Mouse (Mus musculus) heart, embryonic 14.5 days (tissue): ENCODE data around the gene Des. TPM values are rescaled to one million over a fixed set of nuclear protein-coding genes. Genes with fewer than 3 reads are reported as not detected.

Experiments used
- ATAC-seq: fragments of 200-750 bp; cut with Nextera tagmentation; 2 replicates; pipeline ENCODE4 v1.8.0; 2017; ENCODE audit warnings: low read depth, moderate TSS enrichment; ENCODE audit not compliant: insufficient number of reproducible peaks, insufficient read depth, low FRiP score
- H3K27ac ChIP-seq, 2 experiments: fragments of 200-500 bp in 1 of 2; fragments of 300-500 bp in 1 of 2; sonication (generic) in 1 of 2; replicated peaks in 1 of 2; 2 replicates each; pipeline ENCODE4 v1.5.1; 2012 to 2014; ENCODE audit warnings: low read depth in 2 of 2, low read length in 2 of 2, control low read depth in 1 of 2, mild to moderate bottlenecking in 1 of 2, mixed read lengths in 1 of 2; ENCODE audit not compliant: control insufficient read depth in 1 of 2, insufficient read depth in 1 of 2
- H3K27me3 ChIP-seq: fragments of 300-500 bp; sonication (generic); 2 replicates; pipeline ENCODE4 v1.6.1; 2014; ENCODE audit warnings: mild to moderate bottlenecking, low read length, control low read depth; ENCODE audit not compliant: control insufficient read depth, insufficient read depth
- H3K36me3 ChIP-seq: fragments of 300-500 bp; sonication (generic); 2 replicates; pipeline ENCODE4 v1.6.1; 2014; ENCODE audit warnings: mild to moderate bottlenecking, control low read depth, low read length, mixed read lengths; ENCODE audit not compliant: control insufficient read depth, insufficient read depth
- H3K4me1 ChIP-seq, 2 experiments: fragments of 200-500 bp in 1 of 2; fragments of 300-500 bp in 1 of 2; sonication (generic) in 1 of 2; 2 replicates each; pipeline ENCODE4 v1.6.1; 2012 to 2014; ENCODE audit warnings: low read length in 2 of 2, control low read depth in 1 of 2, mixed read lengths in 1 of 2; ENCODE audit not compliant: control insufficient read depth in 2 of 2, insufficient read depth in 2 of 2
- H3K4me2 ChIP-seq: fragments of 300-500 bp; sonication (generic); 2 replicates; pipeline ENCODE4 v1.6.1; 2014; ENCODE audit warnings: mild to moderate bottlenecking, low read length
- H3K4me3 ChIP-seq, 2 experiments: fragments of 200-500 bp in 1 of 2; fragments of 300-500 bp in 1 of 2; sonication (generic) in 1 of 2; 2 replicates each; pipeline ENCODE4 v1.5.1; 2012 to 2014; ENCODE audit warnings: low read length in 2 of 2, mild to moderate bottlenecking in 2 of 2, control low read depth in 1 of 2, low read depth in 1 of 2, moderate library complexity in 1 of 2; ENCODE audit not compliant: control insufficient read depth in 1 of 2, insufficient read depth in 1 of 2
- H3K9ac ChIP-seq: fragments of 300-500 bp; sonication (generic); 2 replicates; pipeline ENCODE4 v1.6.1; 2014; ENCODE audit warnings: mild to moderate bottlenecking, low read length
- H3K9me3 ChIP-seq: fragments of 300-500 bp; sonication (generic); 2 replicates; pipeline ENCODE4 v1.6.1; 2016; ENCODE audit warnings: low read length, control low read depth; ENCODE audit not compliant: control insufficient read depth
- WGBS: fragments of 180-500 bp; shearing (Covaris S2); extraction: QIAGEN DNeasy Blood & Tissue Kit; methylation state at CpG from one replicate; pipeline ENCODE4 v1.1.7; 2014; 5-methylcytosine and 5-hydroxymethylcytosine counted together
- polyA plus RNA-seq: library from polyadenylated mRNA; unstranded; fragments of >200 nt; fragmentation: Nextera tagmentation; extraction: Ambion mirVana; gene quantifications from 2 replicates; pipeline ENCODE4 v1.2.1, GENCODE M21; 2014

Gene Des
- polyA plus RNA-seq, 1 experiment from 2014 or later, result 377 TPM

DNA sequence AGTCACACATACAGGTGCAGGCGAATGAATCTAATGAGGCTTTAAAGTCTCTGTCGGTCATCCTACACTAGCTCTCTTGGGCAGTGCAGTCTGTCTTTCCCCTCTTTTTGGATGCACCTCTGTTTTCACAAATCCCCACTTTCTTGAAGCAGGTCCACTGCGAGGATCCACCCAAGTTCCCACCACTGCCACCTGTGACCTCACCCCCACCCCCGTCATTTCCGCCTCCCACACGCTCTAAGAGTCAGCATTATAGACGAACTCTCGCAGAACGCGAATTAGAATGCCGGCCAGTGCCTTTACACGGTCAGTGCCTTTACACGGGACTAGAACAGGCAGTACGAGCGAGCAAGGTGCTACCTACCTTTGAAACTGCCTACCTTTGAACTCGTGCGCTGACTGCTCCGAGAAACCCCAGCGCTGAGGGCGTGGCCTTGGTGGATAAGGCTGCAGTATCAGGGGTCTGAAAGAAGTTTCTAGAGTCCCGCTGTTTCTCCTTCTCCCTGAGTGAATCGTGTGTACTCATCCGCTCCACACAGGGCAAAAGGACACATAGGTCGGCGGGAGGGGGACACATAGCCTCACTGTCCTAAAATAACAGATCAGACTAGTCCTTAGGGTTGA, 9.3 kb downstream of the Des start:
- ATAC-seq, result no peak
- Histone ChIP-seq H3K9me3 (no peaks in the 10 kb centered on the region), H3K27me3 (no peaks in the 10 kb centered on the region), H3K4me1 (peaks cover 18 to 29% of the 10 kb centered on the region in 2 experiments), H3K4me2 (peak overlapping the region; percentile 47), H3K27ac (peak overlapping the region; percentile 63 to 77), H3K36me3 (peaks cover 35% of the 10 kb centered on the region), H3K9ac (peak overlapping the region; percentile 57), H3K4me3 (peak overlapping the region in 1 of 2 experiments; percentile 0; a peak in 1 of 4 replicates)
- 28% methylated on average over 25 of the region's 25 CpGs for WGBS

DNA sequence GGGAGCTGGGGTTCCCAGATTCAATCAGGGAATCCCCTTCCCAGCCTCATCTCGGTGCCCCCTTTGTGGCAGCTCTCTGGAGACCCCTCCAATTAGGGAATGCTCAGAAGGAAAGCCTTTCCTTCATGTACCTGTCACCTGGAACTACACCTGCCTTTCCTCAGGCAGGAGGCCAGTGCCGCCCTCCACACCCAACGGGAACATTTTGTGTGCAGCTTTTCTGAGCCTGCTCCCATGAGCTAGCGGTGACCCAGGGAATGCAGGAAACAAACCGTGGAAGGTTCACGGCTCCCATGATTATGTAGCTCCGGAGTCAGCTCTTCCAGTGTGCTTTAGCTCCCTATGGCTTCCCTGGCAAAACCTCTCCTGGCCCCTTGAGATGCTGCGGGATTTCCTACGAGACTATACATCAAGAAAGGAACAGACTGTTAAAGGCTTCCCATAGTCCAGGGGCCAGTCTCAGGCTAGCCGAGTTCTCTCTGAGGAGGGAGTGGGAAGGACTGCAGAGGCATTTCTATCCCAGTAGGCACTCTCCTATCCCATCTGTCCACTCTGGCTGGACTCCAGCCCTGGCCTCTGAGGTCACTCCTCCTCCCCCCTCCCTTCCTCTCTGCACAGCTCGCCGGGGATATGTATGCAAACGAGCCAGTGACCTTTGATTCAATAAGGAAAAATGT, 10.0 kb downstream of the Des start:
- Histone ChIP-seq H3K4me3 (no peak overlapping the region), H3K27ac (peak overlapping the region; percentile 63 to 77), H3K4me2 (peak overlapping the region; percentile 47), H3K9ac (peak overlapping the region; percentile 57), H3K27me3 (no peaks in the 10 kb centered on the region), H3K36me3 (peaks cover 28% of the 10 kb centered on the region), H3K9me3 (no peaks in the 10 kb centered on the region), H3K4me1 (peaks cover 22 to 31% of the 10 kb centered on the region in 2 experiments)
- WGBS, result 26% methylated on average over 13 of the region's 13 CpGs
- 0 out of 2 replicates have a peak, but pooled peaks have one; percentile 16 for ATAC-seq

DNA sequence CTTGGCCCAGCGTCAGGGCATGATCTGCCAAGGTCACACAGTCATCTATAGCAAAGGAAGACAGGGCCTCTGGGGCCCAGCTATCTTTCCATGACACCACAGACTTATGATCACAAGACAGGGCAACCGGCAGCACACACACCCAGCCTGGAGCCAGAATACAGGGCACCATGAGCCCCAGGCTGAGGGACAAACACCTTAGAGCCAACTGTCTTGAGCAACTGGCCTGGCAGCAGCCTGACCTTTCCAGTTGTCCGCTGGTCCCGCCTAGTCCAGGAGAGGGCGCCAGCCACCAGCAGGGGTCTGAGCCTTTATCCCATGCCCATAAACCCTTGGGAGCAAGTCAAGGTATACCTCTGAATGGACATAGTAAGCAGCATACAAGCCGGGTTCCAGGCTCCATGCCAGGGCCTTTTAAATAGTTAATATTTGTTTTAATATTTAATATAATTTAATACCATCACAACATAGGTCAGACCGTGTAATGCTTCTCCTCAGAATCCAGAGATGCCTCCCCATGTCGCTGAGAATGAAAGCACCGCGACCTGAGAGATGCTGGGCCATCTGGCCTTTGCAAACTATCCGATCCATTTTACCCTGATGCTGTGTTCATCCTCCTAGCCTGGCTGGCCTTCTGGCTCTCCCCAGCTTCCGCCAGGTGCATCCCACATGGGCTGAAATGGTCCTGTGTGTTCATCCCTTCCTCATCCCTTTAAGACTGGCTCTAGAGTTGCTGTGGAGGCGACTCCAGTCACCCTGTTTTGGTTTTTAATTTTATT, 11.4 kb downstream of the Des start:
- peak overlapping the region; percentile 77 to 85 for H3K27ac ChIP-seq
- no peaks in the 10 kb centered on the region for H3K9me3 ChIP-seq
- peaks cover 16% of the 10 kb centered on the region for H3K36me3 ChIP-seq
- H3K4me1 ChIP-seq, result peaks cover 28 to 45% of the 10 kb centered on the region in 2 experiments
- 53% methylated on average over 13 of the region's 13 CpGs for WGBS
- H3K4me3 ChIP-seq, result no peak overlapping the region
- no peak for ATAC-seq
- H3K27me3 ChIP-seq, result peaks cover 3% of the 10 kb centered on the region; the same call in 1 of the 2 replicates
- no peak overlapping the region for H3K4me2 ChIP-seq
- peak overlapping the region; percentile 42; the same call in 1 of the 2 replicates for H3K9ac ChIP-seq

DNA sequence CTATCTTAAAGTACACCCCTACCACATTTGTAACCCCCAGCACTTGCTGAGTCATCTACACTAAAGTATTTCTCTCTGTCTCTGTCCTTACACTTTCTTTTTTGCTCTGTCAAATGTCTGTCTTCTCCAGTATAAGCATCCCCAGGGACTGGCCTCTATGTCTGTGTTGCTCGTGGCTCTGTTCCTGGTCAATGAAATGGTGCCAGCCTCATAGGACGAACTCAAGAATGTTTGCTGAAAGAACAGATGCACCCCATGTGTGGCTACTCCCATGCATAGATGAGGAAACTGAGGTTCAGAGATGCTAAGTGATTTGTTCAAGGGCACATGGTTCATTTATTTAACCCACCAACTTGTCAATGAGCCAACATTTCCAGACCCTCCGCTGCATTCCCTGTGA, 12.3 kb downstream of the Des start:
- ATAC-seq, result no peak
- Histone ChIP-seq H3K27ac (no peak overlapping the region), H3K4me1 (peaks cover 30 to 47% of the 10 kb centered on the region in 2 experiments), H3K4me2 (no peak overlapping the region), H3K36me3 (peaks cover 7% of the 10 kb centered on the region; the same call in 1 of the 2 replicates), H3K27me3 (peaks cover 3% of the 10 kb centered on the region; the same call in 1 of the 2 replicates), H3K9ac (no peak overlapping the region), H3K9me3 (no peaks in the 10 kb centered on the region), H3K4me3 (no peak overlapping the region)
- 80% methylated on average over 3 of the region's 3 CpGs for WGBS

DNA sequence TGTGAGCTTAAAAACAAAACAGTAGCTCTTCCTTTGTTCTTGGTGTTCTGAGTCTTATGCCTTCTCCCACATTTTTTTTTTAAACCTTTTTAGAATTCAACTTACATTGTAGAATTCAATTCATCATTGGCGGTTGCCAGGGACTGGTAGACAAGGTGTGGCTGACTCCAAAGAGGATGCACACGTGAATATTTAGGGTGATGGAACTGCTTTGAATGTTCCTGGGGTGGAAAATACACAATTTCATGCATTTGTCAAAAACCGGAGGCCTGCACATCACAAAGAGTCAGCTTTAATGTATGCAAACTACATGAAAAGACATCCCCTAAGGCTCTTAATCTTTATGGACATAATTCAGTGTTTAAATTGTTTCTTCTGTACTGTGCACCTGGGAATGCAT, 13.1 kb downstream of the Des start:
- Histone ChIP-seq H3K4me1 (peaks cover 32 to 47% of the 10 kb centered on the region in 2 experiments), H3K4me2 (no peak overlapping the region), H3K9ac (no peak overlapping the region), H3K36me3 (no peaks in the 10 kb centered on the region), H3K27me3 (peaks cover 3% of the 10 kb centered on the region; the same call in 1 of the 2 replicates), H3K27ac (no peak overlapping the region), H3K9me3 (no peaks in the 10 kb centered on the region), H3K4me3 (no peak overlapping the region)
- no peak for ATAC-seq
- WGBS, result 89% methylated on average over 3 of the region's 3 CpGs

DNA sequence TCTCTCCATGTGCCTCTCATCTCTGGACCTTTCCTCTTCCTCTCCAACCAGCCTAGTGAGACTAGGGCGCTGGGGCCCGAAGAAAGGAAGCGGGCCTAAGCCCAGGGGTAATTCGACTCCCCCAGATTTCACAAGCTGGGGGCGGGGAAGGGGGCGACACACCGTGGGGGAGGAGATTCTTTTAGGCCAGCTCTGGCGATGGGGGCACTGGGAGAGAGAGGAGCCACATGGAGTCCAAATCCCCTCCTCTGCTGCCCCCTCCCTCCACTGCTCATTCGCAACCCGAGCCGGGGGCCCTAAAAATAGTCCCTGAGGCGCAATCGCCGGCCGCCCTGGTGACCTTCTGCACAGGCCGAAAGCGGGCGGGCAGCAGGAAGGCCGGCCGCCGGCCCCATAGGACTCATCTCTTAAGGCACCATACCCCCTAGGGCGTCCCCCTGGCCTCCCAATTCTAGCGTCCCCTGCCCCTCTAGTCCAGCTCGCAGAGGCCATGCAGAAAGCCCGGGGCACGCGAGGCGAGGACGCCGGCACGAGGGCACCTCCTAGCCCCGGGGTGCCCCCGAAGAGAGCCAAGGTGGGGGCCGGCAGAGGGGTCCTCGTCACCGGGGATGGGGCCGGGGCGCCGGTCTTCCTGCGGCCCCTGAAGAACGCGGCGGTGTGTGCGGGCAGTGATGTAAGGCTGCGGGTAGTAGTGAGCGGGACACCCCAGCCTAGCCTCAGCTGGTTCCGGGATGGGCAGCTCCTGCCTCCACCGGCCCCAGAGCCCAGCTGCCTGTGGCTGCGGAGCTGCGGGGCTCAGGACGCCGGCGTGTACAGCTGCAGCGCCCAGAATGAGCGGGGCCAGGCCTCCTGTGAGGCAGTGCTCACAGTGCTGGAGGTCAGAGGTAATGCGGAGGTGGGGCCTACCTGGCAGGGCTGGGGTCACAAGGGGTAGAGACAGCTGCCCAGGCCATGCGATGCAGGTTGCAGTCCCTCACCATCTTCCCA, 15.1 kb downstream of the Des start, which contains the start of gene Speg:
Gene Speg (plus strand): TSS at position 348 of the 987 bp plus-strand sequence.
- peaks cover 29 to 49% of the 10 kb centered on the region in 2 experiments for H3K4me1 ChIP-seq
- peak within 1 kb of the TSS; percentile 81 to 89 for H3K27ac ChIP-seq
- WGBS, result 3% methylated on average over 52 of the region's 57 CpGs

More for the DNA sequence above, 15.1 kb downstream of the Des start, which contains the start of gene Speg:
- Histone ChIP-seq H3K4me3 (peak within 1 kb of the TSS; percentile 40 to 53), H3K9ac (peak within 1 kb of the TSS; percentile 95), H3K27me3 (peaks cover 3% of the 10 kb centered on the region; the same call in 1 of the 2 replicates), H3K36me3 (no peaks in the 10 kb centered on the region), H3K9me3 (no peaks in the 10 kb centered on the region), H3K4me2 (peak within 1 kb of the TSS; percentile 90)
- ATAC-seq, result peak; percentile 44; the same call in 1 of the 2 replicates
